Mouse (Mus musculus) urinary bladder, postnatal 4 days (tissue): ENCODE results near the gene Nkain4.

Experiments
- DNase-seq, 2 experiments: peaks; one replicate each; pipeline ENCODE4 v3.0.0; 2021 to 2022; ENCODE audit warnings: low spot score in 2 of 2

Nkain4 gene

DNA sequence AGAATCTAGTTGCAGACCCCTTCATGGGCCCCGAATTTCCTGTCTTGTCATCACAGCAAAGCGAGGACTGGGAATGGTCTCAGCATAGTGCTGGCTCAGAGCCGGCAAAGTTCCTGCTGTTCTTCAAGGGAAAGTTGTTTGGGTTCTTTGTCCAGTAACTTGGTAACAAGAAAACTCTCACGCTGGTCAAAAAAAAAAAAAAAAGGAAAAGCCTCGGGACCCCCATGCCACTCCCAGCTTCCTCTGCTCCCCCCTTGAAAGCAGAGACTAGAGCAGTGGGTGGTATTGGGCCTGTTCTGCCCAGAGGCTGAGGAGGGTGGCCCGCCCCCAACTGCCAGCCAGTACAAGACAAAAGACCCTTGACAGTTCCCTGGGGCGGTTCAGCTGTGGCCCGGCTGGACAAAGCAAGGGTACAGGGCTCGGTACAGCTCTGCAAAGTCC is 1.7 kb downstream of the Nkain4 start:
- DNase-seq, result no peak

DNA sequence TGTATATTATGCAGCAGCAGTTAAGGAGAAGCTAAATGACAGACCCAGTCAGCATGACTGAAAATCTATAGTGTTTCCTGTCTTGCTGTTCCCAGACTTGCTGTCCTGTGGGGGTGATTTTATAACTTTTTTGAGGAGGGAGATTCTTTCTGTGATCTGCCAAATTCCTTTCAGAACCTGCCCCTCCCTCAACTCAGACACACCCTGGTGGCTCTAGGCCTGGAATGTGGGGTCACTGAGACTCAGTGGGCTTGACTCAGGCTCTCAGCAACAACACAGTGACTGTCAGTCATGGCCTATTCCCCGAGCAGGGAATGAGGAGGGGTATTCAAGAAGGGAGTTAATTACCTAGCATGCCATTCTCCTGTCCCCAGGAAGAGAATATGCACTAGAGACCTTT is 4.6 kb downstream of the Nkain4 start:
- no peak for DNase-seq

DNA sequence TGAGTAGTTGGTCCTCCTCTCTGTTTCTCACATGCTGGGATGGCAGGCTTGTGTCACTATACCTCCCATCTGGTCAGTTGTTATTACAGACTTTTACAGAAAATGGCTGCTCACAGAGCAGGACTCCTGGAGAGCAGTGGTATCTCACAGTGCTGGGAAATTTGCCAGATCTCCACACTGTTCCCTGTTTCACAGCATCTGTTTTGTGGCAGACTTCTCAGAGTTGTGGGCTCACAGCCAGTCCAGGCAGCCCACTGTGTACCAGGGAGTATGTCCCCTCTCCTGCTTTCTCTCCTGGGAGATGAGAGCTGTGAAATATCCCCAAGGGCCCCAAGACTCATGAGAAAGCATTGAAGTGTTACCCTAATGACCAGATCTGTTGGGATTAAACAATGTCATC is 12.6 kb downstream of the Nkain4 start:
- no peak for DNase-seq

DNA sequence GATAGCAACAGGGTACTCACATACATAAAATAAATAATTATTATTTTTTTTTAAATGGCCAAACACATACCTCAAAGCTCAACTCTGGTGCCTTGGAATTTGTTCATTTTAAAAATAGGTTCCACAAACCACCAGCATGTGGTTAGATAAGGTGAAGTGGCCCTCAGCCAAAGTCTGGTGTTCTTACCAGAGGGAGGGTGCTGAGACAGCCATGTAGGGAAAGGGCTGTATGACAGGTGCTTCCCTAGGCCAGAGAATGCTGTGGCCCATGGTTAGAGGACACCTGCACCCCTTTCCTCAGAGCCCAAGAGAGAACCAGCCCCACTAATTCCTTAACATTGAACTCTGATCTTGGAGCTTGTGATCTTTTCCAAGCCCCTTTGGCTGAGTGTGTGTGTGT is 14.3 kb downstream of the Nkain4 start:
- DNase-seq, result no peak

DNA sequence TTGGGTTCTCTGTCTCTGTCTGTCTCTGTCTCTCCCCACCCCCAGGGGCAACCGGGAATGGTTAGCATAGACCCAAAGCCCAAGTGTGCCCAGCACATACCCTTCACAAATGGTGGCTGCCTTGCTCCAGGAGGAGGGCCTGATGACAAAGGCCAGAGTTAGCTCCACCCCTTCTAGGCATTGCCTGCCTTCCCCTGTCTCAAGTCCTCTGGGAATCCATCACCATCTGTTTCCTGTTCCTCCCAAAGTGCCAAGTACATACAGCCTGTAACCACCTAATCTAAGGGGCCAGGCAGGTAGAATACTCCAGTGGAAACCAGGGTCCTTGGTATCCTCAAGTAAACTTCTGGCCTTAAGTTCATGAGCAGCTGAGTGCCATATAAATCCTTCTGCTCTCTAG is 22.1 kb downstream of the Nkain4 start:
- no peak for DNase-seq

DNA sequence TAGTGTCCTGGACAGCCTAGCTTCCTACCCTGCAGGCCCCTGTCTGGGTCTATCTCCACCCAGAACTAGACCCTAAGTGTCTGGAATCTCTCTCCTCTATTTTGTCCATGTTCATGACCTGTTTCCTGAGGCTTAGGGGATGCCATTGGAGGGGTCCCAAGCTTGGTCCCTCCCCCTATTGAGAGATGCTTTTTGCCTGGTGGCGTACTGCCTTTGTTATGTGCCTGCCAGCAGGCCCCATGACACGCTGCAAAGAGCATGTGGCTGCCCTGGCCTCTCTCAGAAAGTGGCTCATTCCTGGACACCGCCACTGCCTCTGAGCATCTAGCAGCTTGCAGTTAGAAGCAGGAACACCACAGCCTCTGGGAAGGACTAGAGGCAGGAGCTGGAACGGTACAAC is 25.8 kb downstream of the Nkain4 start, which contains the start of gene Birc7:
TSS of gene Birc7 (plus strand) at position 301 of the 400 bp plus-strand sequence.
- DNase-seq, result no peak

DNA sequence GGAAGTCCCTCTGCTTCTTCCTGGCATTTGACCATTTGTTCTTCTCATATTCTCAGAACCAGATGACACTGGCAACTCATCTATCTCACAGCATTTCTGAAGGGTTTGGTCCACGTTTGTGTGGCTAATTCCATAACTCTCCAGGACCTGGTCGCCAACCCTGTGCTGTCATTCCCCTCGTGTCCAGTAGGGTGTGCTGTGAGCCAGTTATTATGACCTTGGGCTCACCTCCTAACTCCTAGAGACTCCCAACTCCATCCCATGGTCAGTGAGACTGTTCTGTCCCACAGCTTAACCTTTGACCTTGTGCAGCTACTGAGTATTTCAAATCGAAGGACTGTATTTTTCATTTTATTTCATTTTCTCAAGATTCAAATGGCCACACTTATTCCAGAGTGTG is 29.3 kb downstream of the Nkain4 start:
- peak; percentile 52 to 79 for DNase-seq

DNA sequence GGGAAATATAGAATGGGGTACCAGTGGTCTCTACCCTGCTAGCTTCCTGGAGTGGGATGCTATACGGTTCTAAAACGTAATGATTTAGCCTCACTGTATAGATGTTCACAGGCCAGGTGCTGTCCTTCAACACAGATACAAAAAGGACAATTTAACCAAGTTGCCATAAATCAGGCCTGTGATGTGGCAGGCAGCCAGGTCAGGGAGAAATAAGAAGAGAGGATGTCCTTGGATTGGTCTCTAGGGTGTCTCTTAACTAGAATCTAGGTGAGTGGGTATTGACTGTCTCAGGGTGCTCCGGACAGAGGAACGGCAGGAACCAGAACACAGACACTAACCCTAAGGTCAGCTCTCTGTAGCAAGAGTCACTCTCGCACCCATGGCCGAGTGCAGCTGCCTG is 31.8 kb downstream of the Nkain4 start:
- no peak for DNase-seq

DNA sequence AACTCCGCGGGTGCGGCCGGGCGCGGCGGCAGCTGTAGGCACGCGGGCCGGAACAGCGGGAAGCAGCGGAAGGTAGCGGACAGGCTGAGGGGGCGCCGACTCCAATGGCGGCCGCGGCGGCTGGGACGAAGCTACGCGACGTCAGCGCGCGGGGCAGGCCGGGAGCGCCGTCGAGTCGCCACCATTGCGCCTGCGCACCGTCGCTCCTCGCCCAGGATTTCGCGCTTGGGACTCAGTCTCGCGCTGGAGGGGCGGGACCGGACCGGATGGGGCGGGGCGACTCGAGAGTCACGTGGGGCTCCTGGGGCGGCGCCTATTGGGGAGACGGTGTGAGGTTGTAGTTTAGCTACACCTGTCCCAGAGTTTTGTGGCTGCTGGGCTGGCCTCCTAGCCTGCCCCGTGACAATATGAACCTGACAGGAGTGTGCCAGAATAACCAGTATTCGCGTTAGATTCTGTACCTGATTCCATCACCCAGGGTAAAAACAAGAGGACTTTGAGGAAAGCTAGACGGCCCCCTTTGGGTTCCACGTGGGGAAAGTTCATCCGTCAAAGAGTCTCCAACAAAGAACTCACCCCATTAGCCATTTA is 33.6 kb downstream of the Nkain4 start, which contains the start of gene Ythdf1:
TSS of gene Ythdf1 (minus strand) at position 140 of the 591 bp plus-strand sequence.
- DNase-seq, result peak; percentile 96 to 99

DNA sequence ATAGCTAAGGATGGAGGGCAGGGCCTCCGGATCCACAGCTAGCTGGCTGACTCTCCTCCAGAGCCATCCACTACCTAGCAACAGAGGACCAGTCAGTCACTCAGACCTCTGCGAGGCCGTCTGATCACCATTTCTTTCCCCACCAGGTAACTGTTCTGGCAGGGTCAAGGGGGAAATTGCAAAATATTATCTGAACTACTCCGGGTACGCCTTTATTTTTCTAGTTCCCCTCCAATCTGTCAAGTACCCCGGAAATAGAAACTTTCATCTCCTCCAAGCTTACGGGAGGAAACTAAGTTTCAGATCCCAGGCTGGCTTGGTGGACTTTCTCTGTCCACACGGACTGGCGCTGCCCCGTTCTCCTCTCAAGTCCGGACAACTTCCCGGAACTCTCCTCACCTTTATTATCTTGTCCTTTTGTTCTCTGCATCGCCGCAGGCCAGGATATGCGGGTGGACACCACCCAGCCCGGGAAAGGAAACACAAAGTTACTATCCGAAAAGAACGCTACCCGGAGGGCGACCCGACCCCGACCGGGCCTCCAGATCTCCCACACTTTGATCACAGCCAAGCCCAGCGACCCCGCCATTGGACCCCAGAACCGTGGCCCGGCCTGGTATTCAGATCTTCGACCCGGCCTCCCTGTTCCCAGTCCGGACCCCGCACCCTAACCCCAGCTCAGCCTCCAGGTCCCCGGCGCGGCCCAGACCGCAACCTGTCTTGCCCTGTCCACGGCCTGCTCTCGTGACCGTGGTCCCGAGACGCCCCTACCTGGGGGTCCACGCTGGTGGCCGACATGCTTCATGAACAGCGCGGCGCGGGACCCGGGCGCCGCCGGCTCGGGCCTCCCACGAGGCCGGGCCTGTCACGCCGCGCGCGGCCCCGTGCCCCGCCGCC is 34.3 kb downstream of the Nkain4 start:
- DNase-seq, result peak in 1 of 2 experiments; percentile 24

DNA sequence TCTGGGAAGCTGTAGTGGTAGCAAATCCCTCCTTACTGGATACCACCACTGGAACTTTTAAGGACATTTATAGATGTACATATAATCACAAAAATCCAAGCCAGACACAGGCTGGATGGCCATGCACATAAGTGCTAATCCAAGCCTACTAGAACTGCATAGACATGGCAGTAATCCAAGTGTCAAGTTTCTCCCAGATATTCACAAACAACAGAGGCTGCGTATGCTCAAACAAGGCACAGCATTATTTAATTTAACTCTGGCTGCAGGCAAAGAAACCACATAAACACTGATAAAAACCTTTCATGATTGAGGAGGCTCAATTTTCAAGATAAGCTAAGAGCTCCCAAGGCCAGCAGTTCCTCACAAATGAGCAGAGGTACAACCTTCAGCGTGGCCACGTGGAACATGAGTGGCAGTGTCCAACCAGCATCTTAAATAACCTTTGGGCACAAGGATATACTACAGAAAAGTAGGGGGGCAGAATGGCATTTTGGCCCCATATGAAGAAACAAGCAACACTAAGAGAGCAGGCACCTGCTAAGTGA is 38.5 kb downstream of the Nkain4 start:
- no peak for DNase-seq

DNA sequence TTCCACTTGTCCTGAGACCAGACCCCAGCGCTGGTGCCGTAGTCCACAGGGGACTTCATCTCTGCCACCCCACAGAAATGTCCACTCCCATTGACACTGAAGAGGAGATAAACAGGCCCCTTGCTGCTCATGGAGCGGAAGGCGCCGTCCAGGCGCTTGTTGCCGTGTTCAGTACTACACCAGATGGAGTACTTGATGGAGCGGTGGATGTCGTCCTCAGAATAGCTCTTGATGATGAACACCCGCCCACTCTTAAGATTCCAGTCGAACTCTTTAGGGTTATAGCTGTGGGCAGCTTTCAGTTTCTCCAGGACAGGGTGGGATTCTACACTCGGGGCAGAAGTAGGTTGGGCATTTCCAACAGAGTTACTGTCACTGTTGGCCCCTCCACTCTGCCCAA is 43.6 kb downstream of the Nkain4 start:
- no peak for DNase-seq

DNA sequence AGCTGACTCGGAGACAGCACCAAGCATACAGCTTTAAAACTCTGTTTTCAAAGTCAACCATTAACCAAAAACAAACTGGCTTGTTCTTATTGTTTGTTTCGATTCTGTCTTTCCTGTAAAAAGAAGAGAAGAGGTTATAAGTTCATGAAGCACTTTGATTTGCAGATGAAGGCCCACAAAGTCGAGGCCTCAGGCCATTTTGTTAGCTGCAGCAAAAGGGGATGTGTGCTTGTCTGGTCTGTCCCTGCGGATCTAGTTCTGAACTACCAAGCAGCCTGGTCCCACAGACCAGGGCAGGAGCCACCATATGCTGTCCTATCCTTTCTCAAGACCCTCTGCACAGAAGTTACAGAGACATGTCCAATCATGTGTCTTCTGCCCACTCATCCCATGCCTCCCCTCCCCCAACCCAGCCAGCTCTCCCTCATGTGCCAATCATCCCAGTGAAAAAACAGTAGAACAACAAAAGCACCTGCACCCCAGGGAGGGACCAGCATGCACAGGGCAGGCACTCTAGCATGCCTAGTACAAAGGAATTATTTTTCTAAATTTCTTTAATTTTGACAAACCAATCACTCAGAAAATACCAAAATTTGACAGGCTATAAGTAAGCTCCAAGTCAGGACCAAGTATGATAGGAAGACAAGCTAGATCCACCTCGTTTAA is 48.8 kb downstream of the Nkain4 start:
- DNase-seq, result no peak

DNA sequence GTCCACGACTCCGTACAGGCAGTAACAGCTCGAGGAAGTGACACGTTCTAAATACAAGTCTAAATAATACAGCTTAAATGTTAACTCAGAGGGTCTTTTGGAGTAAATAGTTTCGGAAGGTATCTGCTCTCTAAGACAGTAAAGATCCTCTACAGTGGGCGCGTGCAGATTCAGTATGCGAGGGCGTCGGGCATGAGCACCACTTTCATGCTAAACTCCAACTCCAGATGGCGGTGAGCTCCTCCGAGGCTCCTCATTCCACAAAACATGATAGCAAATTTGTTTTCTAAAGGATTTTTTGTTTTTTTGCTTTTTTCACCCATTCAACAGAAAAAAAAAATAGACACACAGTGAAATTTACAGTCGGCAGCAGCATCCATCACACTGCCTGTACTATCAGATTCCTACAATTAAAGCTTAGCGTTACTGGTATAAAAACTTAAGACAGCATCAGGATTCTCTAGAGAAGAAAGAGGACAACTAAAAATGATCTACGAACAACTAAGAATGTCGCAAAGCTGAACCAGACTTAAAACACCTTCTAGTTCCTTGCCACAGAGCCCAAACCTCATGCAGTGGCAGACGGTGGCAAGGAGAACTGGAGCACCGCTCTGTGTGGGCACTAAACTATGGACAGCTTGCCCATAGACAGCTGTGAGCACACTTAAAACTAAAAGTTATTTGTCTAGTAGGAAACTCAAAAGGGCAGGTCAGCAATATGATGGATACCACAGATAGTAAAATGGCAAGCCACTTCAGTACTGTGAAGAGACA is 49.9 kb downstream of the Nkain4 start:
- DNase-seq, result no peak

DNA sequence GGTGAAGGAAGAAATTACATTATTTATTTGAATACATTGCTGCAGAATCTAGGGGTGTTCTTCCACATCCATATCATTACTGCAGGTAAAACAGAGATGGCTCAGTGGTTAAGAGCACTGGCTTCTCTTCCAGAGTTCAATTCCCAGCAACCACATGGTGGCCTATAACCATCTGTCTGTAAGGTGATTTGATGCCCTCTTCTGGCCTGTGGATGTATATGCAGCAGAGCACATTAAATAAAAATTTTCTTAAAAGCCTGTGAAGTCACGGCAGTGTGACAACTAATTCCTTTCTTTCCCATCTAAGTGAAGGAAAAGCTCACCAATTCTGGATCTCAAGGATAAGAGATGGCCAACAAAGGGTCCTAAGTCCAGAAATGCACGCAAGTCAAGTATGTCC is 52.4 kb downstream of the Nkain4 start:
- DNase-seq, result no peak

DNA sequence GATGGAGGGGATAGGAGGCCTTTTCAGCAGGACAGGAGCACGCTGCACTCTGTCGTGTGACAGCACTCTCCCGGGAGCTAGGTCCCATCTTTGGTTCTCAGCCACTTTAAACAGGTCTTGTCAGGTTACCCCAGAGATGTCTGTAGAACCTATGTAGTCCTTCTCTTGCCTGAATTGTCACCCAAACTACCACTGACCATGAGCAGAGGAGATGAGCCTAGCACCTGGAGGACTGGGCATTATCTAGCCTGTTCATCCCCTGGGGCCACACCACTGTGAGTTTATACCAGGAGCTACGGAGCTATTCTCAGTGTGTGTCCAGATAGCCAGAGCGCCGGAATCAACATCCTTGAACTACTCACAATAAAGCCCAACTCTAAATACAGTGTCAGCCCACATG is 56.6 kb downstream of the Nkain4 start:
- DNase-seq, result no peak

DNA sequence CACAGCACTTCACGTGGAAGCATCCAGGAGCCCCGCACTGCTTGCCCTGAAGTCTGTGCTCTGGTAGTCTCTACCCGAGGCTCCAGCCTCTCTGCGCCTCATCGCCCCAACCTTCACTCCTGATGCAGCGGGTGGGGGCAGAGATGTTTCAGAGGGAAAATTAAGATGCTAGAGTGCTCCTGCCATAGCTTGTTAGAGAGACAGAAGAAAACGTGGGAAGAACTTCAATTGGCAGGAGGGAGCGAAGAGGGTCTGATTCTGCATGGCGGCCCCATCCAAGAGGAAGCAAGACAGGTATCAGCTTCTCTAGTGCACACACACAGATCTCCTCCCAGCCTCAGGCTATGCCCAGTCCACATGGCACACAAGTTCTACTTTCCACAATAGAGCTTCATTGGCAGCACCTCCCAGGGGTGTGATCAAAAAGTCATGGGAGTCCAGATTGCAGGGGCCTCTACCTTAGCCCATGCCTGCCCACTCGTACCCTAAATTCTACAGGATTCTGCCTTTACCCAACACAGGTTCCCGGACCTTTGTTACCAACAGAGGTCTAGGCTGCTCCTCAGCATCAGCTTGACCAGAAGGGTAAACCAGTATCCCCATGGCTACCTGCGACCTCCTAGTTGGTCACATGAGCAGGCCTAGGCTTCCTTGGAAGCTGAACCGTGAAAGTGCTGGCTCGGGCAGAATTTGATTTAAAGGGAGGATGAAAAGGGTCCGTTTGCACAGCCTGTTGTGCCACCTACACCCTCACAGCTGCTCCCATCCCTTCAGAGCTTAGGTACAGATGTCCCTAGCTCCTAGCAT is 57.5 kb downstream of the Nkain4 start:
- DNase-seq, result no peak

DNA sequence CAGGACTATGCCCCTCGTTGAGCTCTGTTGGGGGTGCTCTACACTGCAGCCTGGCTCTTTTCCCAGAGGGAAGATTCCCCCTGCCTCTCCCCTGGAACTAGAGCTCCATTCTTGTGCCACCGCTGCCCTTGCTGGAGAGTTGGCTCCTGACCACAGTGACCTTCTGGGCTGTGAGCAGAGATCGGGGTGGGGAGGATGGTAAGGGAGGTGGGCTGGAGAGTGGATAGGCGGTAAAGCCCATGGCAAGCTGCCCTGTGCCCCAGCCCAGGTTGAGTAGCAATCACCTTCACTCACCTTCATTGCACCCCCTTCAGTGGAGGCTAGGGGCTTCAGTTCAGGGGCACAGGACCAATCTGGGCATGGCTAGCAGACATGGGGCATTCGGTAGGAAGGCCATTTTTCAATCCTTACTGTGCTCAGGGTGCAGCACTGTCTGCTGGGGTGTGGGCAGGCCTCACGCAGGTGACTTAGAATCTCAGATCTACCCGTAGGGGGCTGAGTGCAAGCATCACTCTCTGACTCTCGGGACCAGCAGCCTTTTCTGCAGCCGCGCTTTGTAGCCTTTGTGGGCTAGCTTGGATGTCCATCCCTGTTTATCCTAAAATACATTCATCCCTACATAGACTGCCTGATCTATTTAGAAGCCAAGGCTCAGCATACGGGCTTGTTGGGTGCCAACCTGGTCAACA is 58.5 kb downstream of the Nkain4 start:
- no peak for DNase-seq

DNA sequence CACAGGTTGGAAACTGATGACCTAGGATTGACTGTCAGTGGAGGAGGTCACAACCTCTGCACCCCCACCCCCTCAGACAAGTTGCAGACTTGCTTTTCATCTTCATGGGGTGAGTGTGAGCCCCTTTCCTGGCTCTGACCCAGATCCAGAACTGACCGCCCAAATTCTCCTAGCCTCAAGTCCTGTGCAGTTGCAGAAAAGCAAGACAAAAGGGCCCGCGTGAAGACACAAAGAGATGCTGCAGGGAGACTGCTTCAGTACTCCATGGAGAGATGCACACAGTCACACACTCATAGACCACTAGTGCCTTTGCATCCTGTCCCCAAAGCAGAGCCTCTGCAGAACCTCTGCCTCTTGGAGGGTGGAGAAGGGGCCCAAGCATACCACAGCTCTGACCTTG is 59.2 kb downstream of the Nkain4 start:
- no peak for DNase-seq

DNA sequence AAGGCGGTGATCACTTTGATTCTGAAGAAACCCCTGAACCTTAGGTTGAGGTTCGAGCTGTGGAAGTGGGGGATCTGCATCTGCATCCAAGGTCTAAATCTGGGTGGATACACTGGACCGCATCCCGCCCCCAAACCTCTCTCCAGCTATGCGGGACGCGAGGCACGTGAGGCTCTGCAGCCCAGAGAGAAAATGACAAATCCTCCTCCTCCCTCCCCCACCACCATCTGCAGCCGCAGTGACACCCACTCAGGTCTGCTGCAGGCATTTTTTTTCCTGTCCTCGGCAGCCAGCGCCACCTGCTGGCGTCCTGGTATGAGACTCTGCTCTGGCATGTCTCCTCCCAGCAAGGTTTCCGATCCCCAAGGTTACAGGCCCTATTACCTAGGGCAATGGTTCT is 59.8 kb downstream of the Nkain4 start:
- DNase-seq, result no peak
